Mouse (Mus musculus): ENCODE measurements around the gene Pcsk2. TPM values are rescaled to one million over a fixed set of nuclear protein-coding genes. Genes with fewer than 3 reads are reported as not detected.

Gene Pcsk2
- polyA plus RNA-seq, 1 experiment from 2014 or later, result 1.4 TPM

DNA sequence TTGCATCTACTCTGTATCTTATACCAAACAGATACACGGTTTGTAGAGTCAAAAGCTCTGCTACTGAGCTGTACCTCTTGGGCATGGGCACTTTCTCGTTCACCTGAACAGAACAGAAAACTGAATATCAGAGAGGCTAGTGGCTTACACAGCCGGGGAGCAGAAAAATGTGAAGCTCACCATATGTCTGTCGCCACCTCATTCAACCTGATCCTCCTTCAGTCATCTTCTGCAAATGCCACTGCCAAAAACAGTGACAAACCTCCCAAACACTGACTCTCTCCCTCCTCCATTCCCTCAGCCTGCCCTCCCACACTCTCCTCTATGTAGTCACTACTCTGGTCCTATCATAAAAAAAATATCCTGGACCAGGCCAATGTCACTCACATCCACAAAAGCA, 165.9 kb downstream of the Pcsk2 start:
- H3K9me3 ChIP-seq (ENCODE audit: control insufficient read depth, low read length), result no peaks in the 10 kb centered on the region
- H3K9ac ChIP-seq (ENCODE audit: low read depth, low read length), result no peak overlapping the region
- no peaks in the 10 kb centered on the region for H3K36me3 ChIP-seq (ENCODE audit: control insufficient read depth, insufficient read depth, low read length)
- no peak overlapping the region for H3K27ac ChIP-seq (ENCODE audit: low read length)
- no peak overlapping the region for H3K4me2 ChIP-seq (ENCODE audit: low read depth, low read length)
- no peak overlapping the region for H3K4me3 ChIP-seq (ENCODE audit: low read length)
- no peaks in the 10 kb centered on the region for H3K4me1 ChIP-seq (ENCODE audit: control insufficient read depth, insufficient read depth, low read length)
- H3K27me3 ChIP-seq (replicated peaks; ENCODE audit: control insufficient read depth, insufficient read depth, low read length), result no peaks in the 10 kb centered on the region
- WGBS, result 81% methylated on average over 4 of the region's 4 CpGs
- ATAC-seq, result no peak

DNA sequence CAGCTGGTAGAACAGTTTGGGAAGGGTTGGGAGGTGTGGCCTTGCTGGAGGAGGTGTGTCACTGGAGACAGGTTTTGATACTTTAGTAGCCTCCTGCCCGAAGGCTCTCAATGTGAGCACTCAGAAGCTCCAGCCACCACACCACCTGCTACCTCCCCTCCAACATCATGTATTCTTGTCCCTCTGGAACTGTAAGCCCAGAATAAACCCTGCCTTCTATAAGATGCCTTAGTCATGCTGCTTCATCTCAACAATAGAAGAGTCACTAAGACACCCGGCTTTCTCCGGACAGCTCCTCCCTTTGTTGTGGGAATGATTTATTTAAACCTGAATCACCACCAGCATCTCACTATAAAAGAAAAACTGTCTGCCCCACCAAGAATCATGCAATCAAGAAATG, 166.9 kb downstream of the Pcsk2 start:
- Histone ChIP-seq H3K4me3 (ENCODE audit: low read length) (no peak overlapping the region), H3K9me3 (ENCODE audit: control insufficient read depth, low read length) (no peaks in the 10 kb centered on the region), H3K4me1 (ENCODE audit: control insufficient read depth, insufficient read depth, low read length) (no peaks in the 10 kb centered on the region), H3K9ac (ENCODE audit: low read depth, low read length) (no peak overlapping the region), H3K4me2 (ENCODE audit: low read depth, low read length) (no peak overlapping the region), H3K27me3 (replicated peaks; ENCODE audit: control insufficient read depth, insufficient read depth, low read length) (no peaks in the 10 kb centered on the region), H3K27ac (ENCODE audit: low read length) (no peak overlapping the region), H3K36me3 (ENCODE audit: control insufficient read depth, insufficient read depth, low read length) (no peaks in the 10 kb centered on the region)
- WGBS, result 72% methylated on average over 3 of the region's 3 CpGs
- ATAC-seq, result no peak

DNA sequence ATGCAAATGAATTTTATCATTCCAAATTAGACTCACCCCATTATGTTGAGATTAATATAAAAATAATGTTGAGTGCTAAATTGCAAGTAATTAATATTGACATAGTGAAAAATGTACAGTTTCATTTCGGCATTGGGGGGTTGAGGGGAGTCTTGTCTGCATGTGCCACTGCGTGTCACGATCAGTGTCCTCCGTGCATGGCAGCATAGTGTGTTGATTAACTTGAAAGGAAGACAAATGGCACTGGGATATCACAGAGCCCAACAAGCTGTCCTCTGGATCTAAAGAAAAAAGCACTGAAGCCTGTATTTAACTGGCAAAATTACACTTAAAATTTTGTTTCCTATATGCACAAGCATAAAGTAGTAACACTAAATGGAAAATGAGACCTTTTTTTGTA, 167.9 kb downstream of the Pcsk2 start:
- Histone ChIP-seq H3K4me2 (ENCODE audit: low read depth, low read length) (no peak overlapping the region), H3K9ac (ENCODE audit: low read depth, low read length) (no peak overlapping the region), H3K4me3 (ENCODE audit: low read length) (no peak overlapping the region), H3K36me3 (ENCODE audit: control insufficient read depth, insufficient read depth, low read length) (no peaks in the 10 kb centered on the region), H3K4me1 (ENCODE audit: control insufficient read depth, insufficient read depth, low read length) (no peaks in the 10 kb centered on the region), H3K27ac (ENCODE audit: low read length) (no peak overlapping the region), H3K27me3 (replicated peaks; ENCODE audit: control insufficient read depth, insufficient read depth, low read length) (no peaks in the 10 kb centered on the region), H3K9me3 (ENCODE audit: control insufficient read depth, low read length) (no peaks in the 10 kb centered on the region)
- no peak for ATAC-seq
- WGBS, result 80% methylated on average over 4 of the region's 4 CpGs

DNA sequence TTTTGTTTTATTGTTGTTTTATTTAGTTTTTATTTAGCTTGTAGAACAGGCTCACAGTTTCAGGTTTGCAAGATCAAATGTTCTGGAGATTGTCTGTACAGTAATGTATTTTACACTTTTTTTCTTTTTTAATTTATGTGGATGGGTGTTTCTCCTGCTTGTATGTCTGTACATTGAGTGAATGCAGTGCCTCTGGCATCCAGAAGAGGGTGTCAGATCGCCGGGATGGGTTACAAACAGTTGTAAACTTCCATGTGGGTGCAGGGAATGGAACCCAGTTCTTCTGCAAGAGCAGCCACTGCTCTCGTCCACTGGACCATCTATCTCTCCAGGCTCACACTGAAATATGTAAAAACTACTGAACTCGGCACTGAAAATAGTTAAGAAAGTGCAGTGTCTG, 169.2 kb downstream of the Pcsk2 start:
- no peak overlapping the region for H3K9ac ChIP-seq (ENCODE audit: low read depth, low read length)
- no peak overlapping the region for H3K4me3 ChIP-seq (ENCODE audit: low read length)
- WGBS, result 61% methylated on average over 4 of the region's 4 CpGs
- no peaks in the 10 kb centered on the region for H3K9me3 ChIP-seq (ENCODE audit: control insufficient read depth, low read length)
- H3K36me3 ChIP-seq (ENCODE audit: control insufficient read depth, insufficient read depth, low read length), result no peaks in the 10 kb centered on the region
- no peaks in the 10 kb centered on the region for H3K4me1 ChIP-seq (ENCODE audit: control insufficient read depth, insufficient read depth, low read length)
- H3K27ac ChIP-seq (ENCODE audit: low read length), result no peak overlapping the region
- no peaks in the 10 kb centered on the region for H3K27me3 ChIP-seq (replicated peaks; ENCODE audit: control insufficient read depth, insufficient read depth, low read length)
- H3K4me2 ChIP-seq (ENCODE audit: low read depth, low read length), result no peak overlapping the region
- ATAC-seq, result no peak

DNA sequence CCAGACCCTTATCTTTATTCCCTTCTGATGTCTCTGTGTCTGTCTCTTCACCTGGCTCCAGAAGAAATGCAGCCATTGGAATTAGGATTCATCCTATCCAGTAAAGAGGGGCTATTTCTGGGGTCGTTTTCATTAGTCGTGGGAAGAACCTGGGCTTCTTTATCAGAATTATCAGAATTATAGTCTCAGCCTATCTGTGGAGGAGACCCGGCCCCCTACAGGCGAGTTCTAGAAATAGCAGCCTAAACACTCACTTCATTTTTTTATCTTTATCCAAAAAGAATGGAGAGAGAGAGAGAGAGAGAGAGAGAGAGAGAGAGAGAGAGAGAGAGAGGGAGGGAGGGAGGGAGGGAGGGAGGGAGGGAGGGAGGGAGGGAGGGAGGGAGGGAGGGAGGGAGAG, 177.3 kb downstream of the Pcsk2 start:
- Histone ChIP-seq H3K9ac (ENCODE audit: low read depth, low read length) (no peak overlapping the region), H3K36me3 (ENCODE audit: control insufficient read depth, insufficient read depth, low read length) (no peaks in the 10 kb centered on the region), H3K4me1 (ENCODE audit: control insufficient read depth, insufficient read depth, low read length) (no peaks in the 10 kb centered on the region), H3K27ac (ENCODE audit: low read length) (no peak overlapping the region), H3K27me3 (replicated peaks; ENCODE audit: control insufficient read depth, insufficient read depth, low read length) (no peaks in the 10 kb centered on the region), H3K4me3 (ENCODE audit: low read length) (no peak overlapping the region), H3K4me2 (ENCODE audit: low read depth, low read length) (no peak overlapping the region), H3K9me3 (ENCODE audit: control insufficient read depth, low read length) (no peaks in the 10 kb centered on the region)
- no peak for ATAC-seq
- WGBS, result 18% methylated on average over 4 of the region's 4 CpGs

DNA sequence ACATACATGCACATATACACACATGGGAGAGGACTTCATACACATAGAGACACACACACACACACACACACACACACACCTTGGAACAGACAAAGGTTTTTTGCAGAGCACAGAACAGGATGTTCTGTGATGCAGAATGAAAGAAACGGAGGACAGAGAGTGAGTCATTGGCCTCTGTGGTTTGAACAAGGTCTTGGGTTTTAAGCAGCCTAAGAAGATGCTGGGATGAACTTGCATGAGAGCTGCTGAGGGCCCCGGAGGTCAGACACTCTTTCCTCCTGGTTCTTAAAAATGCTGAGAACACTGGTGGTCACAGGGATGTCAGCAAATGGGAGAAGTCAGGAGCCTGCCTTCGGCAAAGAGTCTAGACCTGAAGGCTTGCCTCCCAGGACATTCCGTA, 178.1 kb downstream of the Pcsk2 start:
- H3K4me2 ChIP-seq (ENCODE audit: low read depth, low read length), result no peak overlapping the region
- no peaks in the 10 kb centered on the region for H3K36me3 ChIP-seq (ENCODE audit: control insufficient read depth, insufficient read depth, low read length)
- H3K27me3 ChIP-seq (replicated peaks; ENCODE audit: control insufficient read depth, insufficient read depth, low read length), result no peaks in the 10 kb centered on the region
- WGBS, result 89% methylated on average over 4 of the region's 4 CpGs
- H3K9ac ChIP-seq (ENCODE audit: low read depth, low read length), result no peak overlapping the region
- H3K9me3 ChIP-seq (ENCODE audit: control insufficient read depth, low read length), result no peaks in the 10 kb centered on the region
- no peaks in the 10 kb centered on the region for H3K4me1 ChIP-seq (ENCODE audit: control insufficient read depth, insufficient read depth, low read length)
- H3K27ac ChIP-seq (ENCODE audit: low read length), result no peak overlapping the region
- H3K4me3 ChIP-seq (ENCODE audit: low read length), result no peak overlapping the region
- ATAC-seq, result no peak

DNA sequence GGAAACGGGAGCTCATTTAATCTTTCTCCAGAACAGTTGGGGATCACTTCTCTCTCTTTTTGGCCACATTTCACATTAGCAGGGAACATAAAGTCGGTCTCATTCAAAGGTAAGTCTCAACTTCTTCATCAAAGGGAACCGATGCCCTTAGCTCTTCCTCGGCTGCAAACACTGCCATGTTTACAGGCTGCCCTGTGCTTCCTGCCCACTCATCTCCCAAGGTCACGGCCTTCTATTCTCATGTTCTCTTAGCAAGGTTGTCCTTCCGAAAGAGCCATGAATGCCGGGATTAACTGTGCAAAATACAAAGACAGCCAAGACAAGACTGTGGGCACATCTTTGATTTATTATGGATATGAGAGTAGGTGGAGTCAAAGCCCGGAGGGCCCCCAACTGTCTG, 178.8 kb downstream of the Pcsk2 start:
- no peak for ATAC-seq
- Histone ChIP-seq H3K9me3 (ENCODE audit: control insufficient read depth, low read length) (no peaks in the 10 kb centered on the region), H3K4me1 (ENCODE audit: control insufficient read depth, insufficient read depth, low read length) (no peaks in the 10 kb centered on the region), H3K27ac (ENCODE audit: low read length) (no peak overlapping the region), H3K36me3 (ENCODE audit: control insufficient read depth, insufficient read depth, low read length) (no peaks in the 10 kb centered on the region), H3K4me2 (ENCODE audit: low read depth, low read length) (no peak overlapping the region), H3K9ac (ENCODE audit: low read depth, low read length) (no peak overlapping the region), H3K27me3 (replicated peaks; ENCODE audit: control insufficient read depth, insufficient read depth, low read length) (no peaks in the 10 kb centered on the region), H3K4me3 (ENCODE audit: low read length) (no peak overlapping the region)
- WGBS, result 80% methylated on average over 8 of the region's 8 CpGs

DNA sequence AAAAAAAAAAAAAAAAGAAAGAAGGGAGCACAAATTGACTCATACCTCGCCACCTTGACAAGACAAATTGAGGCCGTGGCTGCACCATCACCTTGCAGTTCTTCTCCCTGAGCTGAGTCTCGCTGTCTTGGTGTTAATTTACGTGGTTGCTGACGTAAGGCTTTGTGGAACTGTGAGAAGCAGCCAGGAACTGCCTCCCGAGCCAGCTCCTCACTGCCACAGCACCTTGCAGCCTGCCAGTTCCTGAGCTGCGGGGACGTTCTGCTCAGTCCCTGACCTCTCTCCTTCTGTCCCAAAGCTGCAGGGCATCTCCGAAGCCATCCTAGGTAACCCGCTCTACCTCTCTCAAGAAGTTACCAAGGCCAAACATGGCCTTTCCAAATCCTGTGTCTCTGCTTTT, 186.5 kb downstream of the Pcsk2 start:
- no peaks in the 10 kb centered on the region for H3K27me3 ChIP-seq (replicated peaks; ENCODE audit: control insufficient read depth, insufficient read depth, low read length)
- WGBS, result 78% methylated on average over 10 of the region's 10 CpGs
- no peak overlapping the region for H3K27ac ChIP-seq (ENCODE audit: low read length)

DNA sequence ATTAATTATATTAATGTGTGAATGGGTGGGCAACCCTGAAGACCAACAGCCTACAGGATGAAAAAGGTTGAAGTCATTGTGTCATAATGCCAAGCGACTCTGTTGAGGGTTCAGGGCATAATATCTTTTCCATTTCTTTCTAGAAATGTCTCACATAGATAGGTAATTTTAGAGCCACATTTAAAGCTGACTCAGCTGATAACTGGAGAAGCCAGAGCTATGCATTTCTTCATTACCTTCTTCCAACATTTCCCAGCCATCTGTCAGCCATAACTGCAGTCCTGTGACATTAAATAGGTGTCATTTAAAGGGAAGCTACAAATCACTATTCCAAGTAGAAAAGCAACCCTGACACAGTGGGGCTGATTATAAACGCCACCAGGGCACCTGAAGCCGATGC, 189.5 kb downstream of the Pcsk2 start:
- Histone ChIP-seq H3K9me3 (ENCODE audit: control insufficient read depth, low read length) (no peaks in the 10 kb centered on the region), H3K4me2 (ENCODE audit: low read depth, low read length) (no peak overlapping the region), H3K4me1 (ENCODE audit: control insufficient read depth, insufficient read depth, low read length) (no peaks in the 10 kb centered on the region), H3K27ac (ENCODE audit: low read length) (no peak overlapping the region), H3K9ac (ENCODE audit: low read depth, low read length) (no peak overlapping the region), H3K4me3 (ENCODE audit: low read length) (no peak overlapping the region), H3K27me3 (replicated peaks; ENCODE audit: control insufficient read depth, insufficient read depth, low read length) (no peaks in the 10 kb centered on the region), H3K36me3 (ENCODE audit: control insufficient read depth, insufficient read depth, low read length) (no peaks in the 10 kb centered on the region)
- ATAC-seq, result no peak
- WGBS, result 85% methylated on average over 3 of the region's 3 CpGs

More for the DNA sequence above, 186.5 kb downstream of the Pcsk2 start:
- Histone ChIP-seq H3K9me3 (ENCODE audit: control insufficient read depth, low read length) (no peaks in the 10 kb centered on the region), H3K36me3 (ENCODE audit: control insufficient read depth, insufficient read depth, low read length) (no peaks in the 10 kb centered on the region), H3K4me1 (ENCODE audit: control insufficient read depth, insufficient read depth, low read length) (no peaks in the 10 kb centered on the region), H3K4me2 (ENCODE audit: low read depth, low read length) (no peak overlapping the region), H3K4me3 (ENCODE audit: low read length) (no peak overlapping the region), H3K9ac (ENCODE audit: low read depth, low read length) (no peak overlapping the region)
- ATAC-seq, result no peak

DNA sequence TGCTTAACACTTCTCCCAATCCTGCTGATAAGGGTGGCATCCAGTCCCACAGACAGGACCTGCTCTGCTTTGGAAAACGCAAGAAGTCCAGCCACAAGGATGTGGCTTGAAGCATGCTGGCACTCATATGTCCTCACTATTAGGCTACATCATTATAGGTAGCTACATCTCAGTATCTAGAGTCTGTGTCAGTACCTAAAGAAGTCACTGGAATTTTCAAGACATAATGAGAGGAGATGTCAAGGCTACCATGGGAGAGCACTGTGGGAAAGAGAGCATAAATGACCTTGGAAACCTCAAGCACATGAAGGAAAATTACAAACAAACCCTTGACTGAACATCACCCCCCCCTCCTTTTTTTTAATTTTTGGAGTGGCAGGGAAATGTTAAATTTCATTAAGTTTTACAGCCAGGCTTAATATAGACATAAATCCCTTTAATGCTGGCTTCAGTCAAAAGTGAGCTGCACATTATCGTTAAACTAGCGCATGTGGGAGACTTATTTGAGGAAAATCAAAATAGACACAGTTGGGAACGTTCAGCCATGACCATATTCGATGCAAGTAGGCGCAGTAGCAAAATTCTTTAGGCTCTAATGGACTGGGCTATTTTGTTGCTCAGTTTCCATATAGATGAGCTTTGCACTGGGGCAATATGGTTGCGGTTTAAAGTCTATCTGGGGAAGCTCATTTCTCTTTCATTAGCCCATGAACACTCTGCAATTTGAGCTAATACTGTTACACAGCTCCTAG, 193.7 kb downstream of the Pcsk2 start:
- no peaks in the 10 kb centered on the region for H3K9me3 ChIP-seq (ENCODE audit: control insufficient read depth, low read length)
- H3K4me2 ChIP-seq (ENCODE audit: low read depth, low read length), result no peak overlapping the region
- H3K4me3 ChIP-seq (ENCODE audit: low read length), result no peak overlapping the region

More for the DNA sequence above, 193.7 kb downstream of the Pcsk2 start:
- 84% methylated on average over 7 of the region's 7 CpGs for whole genome bisulfite sequencing
- Histone ChIP-seq H3K9ac (ENCODE audit: low read depth, low read length) (no peak overlapping the region), H3K27me3 (replicated peaks; ENCODE audit: control insufficient read depth, insufficient read depth, low read length) (no peaks in the 10 kb centered on the region), H3K4me1 (ENCODE audit: control insufficient read depth, insufficient read depth, low read length) (no peaks in the 10 kb centered on the region), H3K27ac (ENCODE audit: low read length) (no peak overlapping the region), H3K36me3 (ENCODE audit: control insufficient read depth, insufficient read depth, low read length) (no peaks in the 10 kb centered on the region)
- ATAC-seq, result no peak
